Mouse (Mus musculus): ENCODE measurements around the gene Gsc2. TPM values are rescaled to one million over a fixed set of nuclear protein-coding genes. Genes with fewer than 3 reads are reported as not detected.

Gsc2 gene
- polyA plus RNA-seq, 1 experiment from 2014 or later = 0.21 TPM

- WGBS = 77% methylated on average over 4 of the region's 4 CpGs
- Histone ChIP-seq H3K4me1 (replicated peaks; ENCODE audit: control insufficient read depth, insufficient read depth) (no peaks in the 10 kb centered on the region; the same call in 1 of the 2 replicates), H3K4me3 (ENCODE audit: low read depth, low read length) (no peak overlapping the region), H3K9me3 (ENCODE audit: control insufficient read depth, low read length) (no peaks in the 10 kb centered on the region), H3K27me3 (ENCODE audit: control insufficient read depth, insufficient read depth, low read length) (no peaks in the 10 kb centered on the region), H3K27ac (replicated peaks) (no peak overlapping the region), H3K36me3 (ENCODE audit: control insufficient read depth, insufficient read depth, low read length) (no peaks in the 10 kb centered on the region; the same call in 1 of the 2 replicates), H3K4me2 (replicated peaks; ENCODE audit: low read depth) (no peak overlapping the region), H3K9ac (ENCODE audit: low read length) (no peak overlapping the region)
- DNase-seq (ENCODE audit: low spot score) (no peak), ATAC-seq (ENCODE audit: low FRiP score, low TSS enrichment) (no peak)
- TF ChIP-seq EP300 (optimal IDR thresholded peaks at IDR 0.05) = no peak
- TF ChIP-seq CTCF (IDR thresholded peaks at IDR 0.05; ENCODE audit: low read depth) = no peak
Measured at GRCm38 (mm10) chr16:17879571-17879970, 35.3 kb downstream of the Gsc2 start.

- Histone ChIP-seq H3K4me3 (ENCODE audit: low read depth, low read length) (no peak overlapping the region), H3K27me3 (ENCODE audit: control insufficient read depth, insufficient read depth, low read length) (no peaks in the 10 kb centered on the region), H3K27ac (replicated peaks) (no peak overlapping the region), H3K9ac (ENCODE audit: low read length) (no peak overlapping the region), H3K4me1 (replicated peaks; ENCODE audit: control insufficient read depth, insufficient read depth) (no peaks in the 10 kb centered on the region), H3K9me3 (ENCODE audit: control insufficient read depth, low read length) (no peaks in the 10 kb centered on the region), H3K36me3 (ENCODE audit: control insufficient read depth, insufficient read depth, low read length) (peaks cover 2% of the 10 kb centered on the region; the same call in 1 of the 2 replicates), H3K4me2 (replicated peaks; ENCODE audit: low read depth) (no peak overlapping the region)
- TF ChIP-seq CTCF (IDR thresholded peaks at IDR 0.05; ENCODE audit: low read depth) (no peak), EP300 (optimal IDR thresholded peaks at IDR 0.05) (no peak)
- DNase-seq (ENCODE audit: low spot score) (no peak), ATAC-seq (ENCODE audit: low FRiP score, low TSS enrichment) (no peak)
- 94% methylated on average over 1 of the region's 1 CpGs for WGBS
Measured at GRCm38 (mm10) chr16:17876096-17876495, 38.8 kb downstream of the Gsc2 start.

- Histone ChIP-seq H3K36me3 (ENCODE audit: control insufficient read depth, insufficient read depth, low read length) (peaks cover 5% of the 10 kb centered on the region; the same call in 1 of the 2 replicates), H3K9me3 (ENCODE audit: control insufficient read depth, low read length) (no peaks in the 10 kb centered on the region), H3K27ac (replicated peaks) (no peak overlapping the region), H3K4me1 (replicated peaks; ENCODE audit: control insufficient read depth, insufficient read depth) (no peaks in the 10 kb centered on the region), H3K4me3 (ENCODE audit: low read depth, low read length) (no peak overlapping the region), H3K4me2 (replicated peaks; ENCODE audit: low read depth) (no peak overlapping the region), H3K27me3 (ENCODE audit: control insufficient read depth, insufficient read depth, low read length) (no peaks in the 10 kb centered on the region), H3K9ac (ENCODE audit: low read length) (no peak overlapping the region)
- ATAC-seq (ENCODE audit: low FRiP score, low TSS enrichment) (no peak), DNase-seq (ENCODE audit: low spot score) (no peak)
- TF ChIP-seq EP300 (optimal IDR thresholded peaks at IDR 0.05) (no peak), CTCF (IDR thresholded peaks at IDR 0.05; ENCODE audit: low read depth) (no peak)
- WGBS = 77% methylated on average over 4 of the region's 4 CpGs
Measured at GRCm38 (mm10) chr16:17875174-17875573, 39.7 kb downstream of the Gsc2 start.

GRCm38 (mm10) chr16:17872995-17873394 lies 41.9 kb downstream of the Gsc2 start:
- no peaks in the 10 kb centered on the region for H3K27me3 ChIP-seq (ENCODE audit: control insufficient read depth, insufficient read depth, low read length)
- H3K4me1 ChIP-seq (replicated peaks; ENCODE audit: control insufficient read depth, insufficient read depth) = no peaks in the 10 kb centered on the region
- no peak overlapping the region for H3K4me2 ChIP-seq (replicated peaks; ENCODE audit: low read depth)
- H3K27ac ChIP-seq (replicated peaks) = no peak overlapping the region
- WGBS = 45% methylated on average over 4 of the region's 4 CpGs
- no peaks in the 10 kb centered on the region for H3K9me3 ChIP-seq (ENCODE audit: control insufficient read depth, low read length)
- TF ChIP-seq EP300 (optimal IDR thresholded peaks at IDR 0.05) = no peak
- no peak for TF ChIP-seq CTCF (IDR thresholded peaks at IDR 0.05; ENCODE audit: low read depth)
- DNase-seq (ENCODE audit: low spot score) (no peak), ATAC-seq (ENCODE audit: low FRiP score, low TSS enrichment) (no peak)
- no peak overlapping the region for H3K4me3 ChIP-seq (ENCODE audit: low read depth, low read length)
- H3K36me3 ChIP-seq (ENCODE audit: control insufficient read depth, insufficient read depth, low read length) = peaks cover 12% of the 10 kb centered on the region; the same call in 1 of the 2 replicates
- H3K9ac ChIP-seq (ENCODE audit: low read length) = no peak overlapping the region

DNA sequence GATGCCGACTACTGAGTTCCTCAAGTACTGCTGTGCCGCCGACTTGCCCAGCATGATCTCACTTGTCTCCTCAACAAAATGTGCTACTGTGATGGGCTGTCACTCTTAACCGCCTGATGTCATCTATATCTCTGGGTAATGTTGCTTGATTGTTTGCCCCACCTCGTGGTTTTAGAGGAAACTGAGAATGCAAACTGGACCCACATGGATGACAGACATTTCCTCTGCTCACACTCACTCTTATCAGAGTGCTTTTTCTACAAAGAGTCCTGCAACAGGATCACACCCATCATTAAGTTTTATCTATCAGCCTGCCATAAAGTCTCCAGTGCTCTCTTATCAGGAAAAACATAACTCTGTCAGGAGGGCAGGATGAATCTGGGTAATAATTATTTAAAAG lies 43.6 kb downstream of the Gsc2 start:
- TF ChIP-seq EP300 (optimal IDR thresholded peaks at IDR 0.05) (no peak), CTCF (IDR thresholded peaks at IDR 0.05; ENCODE audit: low read depth) (no peak)
- H3K9me3 ChIP-seq (ENCODE audit: control insufficient read depth, low read length) = no peaks in the 10 kb centered on the region
- no peak for ATAC-seq (ENCODE audit: low FRiP score, low TSS enrichment)
- H3K27ac ChIP-seq (replicated peaks) = no peak overlapping the region
- H3K9ac ChIP-seq (ENCODE audit: low read length) = no peak overlapping the region
- H3K27me3 ChIP-seq (ENCODE audit: control insufficient read depth, insufficient read depth, low read length) = no peaks in the 10 kb centered on the region
- DNase-seq (ENCODE audit: low spot score) = no peak
- peaks cover 12% of the 10 kb centered on the region; the same call in 1 of the 2 replicates for H3K36me3 ChIP-seq (ENCODE audit: control insufficient read depth, insufficient read depth, low read length)
- WGBS = 77% methylated on average over 5 of the region's 5 CpGs
- H3K4me3 ChIP-seq (ENCODE audit: low read depth, low read length) = no peak overlapping the region
- H3K4me1 ChIP-seq (replicated peaks; ENCODE audit: control insufficient read depth, insufficient read depth) = no peaks in the 10 kb centered on the region
- H3K4me2 ChIP-seq (replicated peaks; ENCODE audit: low read depth) = no peak overlapping the region

DNA sequence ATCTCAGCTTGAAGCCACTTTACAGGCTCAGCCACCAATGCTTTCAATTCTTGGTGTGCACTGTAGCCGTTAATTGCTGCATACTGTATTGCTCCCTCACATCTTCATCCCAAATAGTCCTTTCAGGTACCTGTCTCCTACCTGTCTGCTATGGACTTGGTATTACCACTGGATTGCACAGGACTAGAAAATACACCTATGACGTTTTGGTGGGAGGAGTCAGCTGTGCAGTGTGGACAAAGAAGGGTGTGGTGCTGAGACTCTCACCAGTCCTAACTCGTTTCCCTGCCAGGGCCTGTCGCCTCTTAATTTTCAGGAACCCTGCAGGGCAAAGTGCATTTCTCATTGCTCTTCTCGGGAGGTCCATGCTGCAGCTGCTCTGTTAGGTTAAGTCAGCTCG lies 49.1 kb downstream of the Gsc2 start:
- WGBS = 55% methylated on average over 6 of the region's 6 CpGs
- H3K9me3 ChIP-seq (ENCODE audit: control insufficient read depth, low read length) = no peaks in the 10 kb centered on the region
- peaks cover 7% of the 10 kb centered on the region; the same call in 1 of the 2 replicates for H3K36me3 ChIP-seq (ENCODE audit: control insufficient read depth, insufficient read depth, low read length)
- H3K4me3 ChIP-seq (ENCODE audit: low read depth, low read length) = no peak overlapping the region
- ATAC-seq (ENCODE audit: low FRiP score, low TSS enrichment) (peak; percentile 95), DNase-seq (ENCODE audit: low spot score) (peak; percentile 79)
- H3K27me3 ChIP-seq (ENCODE audit: control insufficient read depth, insufficient read depth, low read length) = no peaks in the 10 kb centered on the region
- no peak overlapping the region for H3K9ac ChIP-seq (ENCODE audit: low read length)
- H3K4me1 ChIP-seq (replicated peaks; ENCODE audit: control insufficient read depth, insufficient read depth) = no peaks in the 10 kb centered on the region
- no peak for TF ChIP-seq EP300 (optimal IDR thresholded peaks at IDR 0.05)
- no peak for TF ChIP-seq CTCF (IDR thresholded peaks at IDR 0.05; ENCODE audit: low read depth)
- no peak overlapping the region for H3K4me2 ChIP-seq (replicated peaks; ENCODE audit: low read depth)
- 0 out of 2 replicates have a peak overlapping the region, but pooled peaks have one; percentile 30 for H3K27ac ChIP-seq (replicated peaks)

Measured in stomach, postnatal 0 days (tissue).